Mouse (Mus musculus) erythroblast, embryonic 14.5 days (primary cell): ENCODE results near the gene Batf.

ENCODE experiments used
- GATA1 ChIP-seq: IDR thresholded peaks from 2 replicates; pipeline ENCODE4 v1.6.1; 2012; ENCODE audit warnings: low read length, inconsistent platforms, mixed read lengths
- TAL1 ChIP-seq: IDR thresholded peaks from 3 replicates; pipeline ENCODE4 v1.6.1; 2012; ENCODE audit warnings: low read length, inconsistent platforms, mixed read lengths

DNA sequence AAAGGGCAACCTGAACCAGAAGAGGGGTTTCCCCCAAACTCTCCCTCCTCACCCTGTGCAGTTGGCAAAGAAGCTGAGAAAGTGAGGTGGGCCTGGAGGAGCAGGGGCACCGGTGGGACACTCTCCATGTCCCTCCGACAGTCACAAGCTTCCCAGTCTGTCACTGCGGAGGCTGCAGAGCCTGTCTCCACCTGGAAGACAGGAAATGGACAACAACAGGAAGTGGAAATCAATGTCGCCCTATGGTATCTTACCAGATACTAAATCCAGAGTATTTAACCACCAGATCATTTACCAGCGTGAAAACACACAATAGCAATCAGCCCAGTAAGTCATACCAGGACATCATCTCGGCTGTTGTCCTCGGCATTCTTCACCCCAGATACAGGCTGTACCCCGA lies 20.4 kb upstream of the Batf start:
- TF ChIP-seq GATA1 = no peak
- no peak for TF ChIP-seq TAL1
